Mouse (Mus musculus) hindbrain, embryonic 14.5 days (tissue): ENCODE data around the gene Calhm4. TPM values are rescaled to one million over a fixed set of nuclear protein-coding genes. Genes with fewer than 3 reads are reported as not detected.

Source experiments
- ATAC-seq: fragments of 200-750 bp; cut with Nextera tagmentation; 2 replicates; pipeline ENCODE4 v1.8.0; 2017; ENCODE audit warnings: moderate number of reproducible peaks, mild to moderate bottlenecking, moderate TSS enrichment, moderate library complexity; ENCODE audit not compliant: low FRiP score
- DNase-seq: peaks from one replicate; pipeline ENCODE4 v3.0.0-alpha.2; 2015; ENCODE audit warnings: low spot score
- H3K27ac ChIP-seq: fragments of 300-500 bp; sonication (generic); 2 replicates; pipeline ENCODE4 v1.5.1; 2014; ENCODE audit warnings: mild to moderate bottlenecking, moderate library complexity
- H3K27me3 ChIP-seq: fragments of 300-500 bp; sonication (generic); 2 replicates; pipeline ENCODE4 v1.6.1; 2014; ENCODE audit warnings: mild to moderate bottlenecking, low read length, mixed read lengths; ENCODE audit not compliant: control insufficient read depth, insufficient read depth
- H3K36me3 ChIP-seq: fragments of 300-500 bp; sonication (generic); replicated peaks from 2 replicates; pipeline ENCODE4 v1.6.1; 2014; ENCODE audit not compliant: control insufficient read depth, insufficient read depth
- H3K4me1 ChIP-seq: fragments of 300-500 bp; sonication (generic); replicated peaks from 2 replicates; pipeline ENCODE4 v1.6.1; 2014; ENCODE audit warnings: antibody characterized with exemption, low read length, mixed read lengths; ENCODE audit not compliant: control insufficient read depth, insufficient read depth
- H3K4me2 ChIP-seq: fragments of 300-500 bp; sonication (generic); replicated peaks from 2 replicates; pipeline ENCODE4 v1.6.1; 2014; ENCODE audit warnings: mild to moderate bottlenecking, moderate library complexity
- H3K4me3 ChIP-seq: fragments of 300-500 bp; sonication (generic); replicated peaks from 2 replicates; pipeline ENCODE4 v1.5.1; 2014; ENCODE audit warnings: mild to moderate bottlenecking, low read length
- H3K9ac ChIP-seq: fragments of 300-500 bp; sonication (generic); 2 replicates; pipeline ENCODE4 v1.6.1; 2014
- H3K9me3 ChIP-seq: fragments of 300-500 bp; sonication (generic); 2 replicates; pipeline ENCODE4 v1.6.1; 2016; ENCODE audit warnings: low read length; ENCODE audit not compliant: control insufficient read depth
- WGBS: fragments of 180-500 bp; shearing (Covaris S2); extraction: QIAGEN DNeasy Blood & Tissue Kit; methylation state at CpG from one replicate; pipeline ENCODE4 v1.1.7; 2014; 5-methylcytosine and 5-hydroxymethylcytosine counted together
- polyA plus RNA-seq: library from polyadenylated mRNA; unstranded; fragments of >200 nt; fragmentation: Nextera tagmentation; extraction: Ambion mirVana; gene quantifications from 2 replicates; pipeline ENCODE4 v1.2.1, GENCODE M21; 2014

Calhm4 gene
- not detected in 2 replicates for polyA plus RNA-seq

GRCm38 (mm10) chr10:34044210-34044609, at the start of gene Calhm4:
Calhm4 (minus strand) TSS chr10:34044310.
- Histone ChIP-seq H3K9ac (no peak within 1 kb of the TSS), H3K27ac (no peak within 1 kb of the TSS), H3K36me3 (no peaks in the 10 kb centered on the region), H3K4me2 (no peak within 1 kb of the TSS), H3K4me1 (no peaks in the 10 kb centered on the region), H3K4me3 (no peak within 1 kb of the TSS), H3K27me3 (no peaks in the 10 kb centered on the region), H3K9me3 (no peaks in the 10 kb centered on the region)
- ATAC-seq (no peak), DNase-seq (no peak)
- 92% methylated on average over 5 of the region's 5 CpGs for WGBS

GRCm38 (mm10) chr10:34091888-34092287, 47.8 kb upstream of the Calhm4 start:
- ATAC-seq (no peak), DNase-seq (no peak)
- Histone ChIP-seq H3K36me3 (no peaks in the 10 kb centered on the region), H3K4me3 (no peak overlapping the region), H3K9me3 (no peaks in the 10 kb centered on the region), H3K4me1 (no peaks in the 10 kb centered on the region), H3K9ac (no peak overlapping the region), H3K27ac (no peak overlapping the region), H3K4me2 (no peak overlapping the region), H3K27me3 (no peaks in the 10 kb centered on the region)
- 73% methylated on average over 5 of the region's 5 CpGs for WGBS

- Histone ChIP-seq H3K27me3 (no peaks in the 10 kb centered on the region), H3K27ac (no peak overlapping the region), H3K9ac (no peak overlapping the region), H3K4me1 (no peaks in the 10 kb centered on the region), H3K36me3 (no peaks in the 10 kb centered on the region), H3K4me2 (no peak overlapping the region), H3K9me3 (no peaks in the 10 kb centered on the region), H3K4me3 (no peak overlapping the region)
- 88% methylated on average over 1 of the region's 1 CpGs for WGBS
- DNase-seq (no peak), ATAC-seq (no peak)
These were observed 46.4 kb upstream of the Calhm4 start for GRCm38 (mm10) chr10:34090481-34090880.

- no peaks in the 10 kb centered on the region for H3K27me3 ChIP-seq
- no peaks in the 10 kb centered on the region for H3K4me1 ChIP-seq
- no peaks in the 10 kb centered on the region for H3K9me3 ChIP-seq
- DNase-seq (no peak), ATAC-seq (no peak)
- no peak overlapping the region for H3K4me2 ChIP-seq
- H3K9ac ChIP-seq = no peak overlapping the region
- no peaks in the 10 kb centered on the region for H3K36me3 ChIP-seq
- H3K27ac ChIP-seq = no peak overlapping the region
- 86% methylated on average over 3 of the region's 3 CpGs for WGBS
- H3K4me3 ChIP-seq = no peak overlapping the region
These were observed 45.4 kb upstream of the Calhm4 start for GRCm38 (mm10) chr10:34089517-34089916.

GRCm38 (mm10) chr10:34088515-34088914, 44.4 kb upstream of the Calhm4 start:
- no peak overlapping the region for H3K4me2 ChIP-seq
- no peaks in the 10 kb centered on the region for H3K4me1 ChIP-seq
- no peak overlapping the region for H3K4me3 ChIP-seq
- no peaks in the 10 kb centered on the region for H3K9me3 ChIP-seq
- no peak overlapping the region for H3K27ac ChIP-seq
- H3K9ac ChIP-seq = no peak overlapping the region
- DNase-seq (no peak), ATAC-seq (no peak)
- 94% methylated on average over 2 of the region's 2 CpGs for WGBS
- H3K36me3 ChIP-seq = no peaks in the 10 kb centered on the region
- H3K27me3 ChIP-seq = no peaks in the 10 kb centered on the region

GRCm38 (mm10) chr10:34086514-34086913, 42.4 kb upstream of the Calhm4 start:
- Histone ChIP-seq H3K27me3 (no peaks in the 10 kb centered on the region), H3K36me3 (no peaks in the 10 kb centered on the region), H3K4me1 (no peaks in the 10 kb centered on the region), H3K4me3 (no peak overlapping the region), H3K9me3 (no peaks in the 10 kb centered on the region), H3K27ac (no peak overlapping the region), H3K4me2 (no peak overlapping the region), H3K9ac (no peak overlapping the region)
- ATAC-seq = no peak
- no peak for DNase-seq
- WGBS = 95% methylated on average over 1 of the region's 1 CpGs

- DNase-seq (no peak), ATAC-seq (no peak)
- H3K27me3 ChIP-seq = no peaks in the 10 kb centered on the region
- WGBS = 91% methylated on average over 5 of the region's 5 CpGs
- H3K9ac ChIP-seq = no peak overlapping the region
- H3K4me3 ChIP-seq = no peak overlapping the region
- H3K36me3 ChIP-seq = no peaks in the 10 kb centered on the region
- H3K9me3 ChIP-seq = no peaks in the 10 kb centered on the region
- no peak overlapping the region for H3K27ac ChIP-seq
- no peaks in the 10 kb centered on the region for H3K4me1 ChIP-seq
- H3K4me2 ChIP-seq = no peak overlapping the region
These were observed 30.6 kb upstream of the Calhm4 start for GRCm38 (mm10) chr10:34074522-34075200.

GRCm38 (mm10) chr10:34071650-34072049, 27.5 kb upstream of the Calhm4 start:
- Histone ChIP-seq H3K36me3 (no peaks in the 10 kb centered on the region), H3K4me3 (no peak overlapping the region), H3K9me3 (no peaks in the 10 kb centered on the region), H3K4me1 (no peaks in the 10 kb centered on the region), H3K9ac (no peak overlapping the region), H3K27me3 (no peaks in the 10 kb centered on the region), H3K4me2 (no peak overlapping the region), H3K27ac (no peak overlapping the region)
- DNase-seq (no peak), ATAC-seq (no peak)
- 75% methylated on average over 2 of the region's 2 CpGs for WGBS

GRCm38 (mm10) chr10:34070999-34071492, 26.9 kb upstream of the Calhm4 start:
- no peak overlapping the region for H3K9ac ChIP-seq
- H3K27me3 ChIP-seq = no peaks in the 10 kb centered on the region
- no peak overlapping the region for H3K4me2 ChIP-seq
- WGBS = 63% methylated on average over 5 of the region's 5 CpGs
- no peak overlapping the region for H3K27ac ChIP-seq
- no peaks in the 10 kb centered on the region for H3K4me1 ChIP-seq
- no peak overlapping the region for H3K4me3 ChIP-seq
- no peak for DNase-seq
- H3K9me3 ChIP-seq = no peaks in the 10 kb centered on the region
- H3K36me3 ChIP-seq = no peaks in the 10 kb centered on the region
- no peak for ATAC-seq

- no peak overlapping the region for H3K4me2 ChIP-seq
- no peaks in the 10 kb centered on the region for H3K4me1 ChIP-seq
- ATAC-seq (no peak), DNase-seq (no peak)
- H3K27me3 ChIP-seq = no peaks in the 10 kb centered on the region
- H3K4me3 ChIP-seq = no peak overlapping the region
- H3K9me3 ChIP-seq = no peaks in the 10 kb centered on the region
- H3K36me3 ChIP-seq = no peaks in the 10 kb centered on the region
- no peak overlapping the region for H3K27ac ChIP-seq
- H3K9ac ChIP-seq = no peak overlapping the region
- WGBS = 69% methylated on average over 1 of the region's 1 CpGs
These were observed 25.5 kb upstream of the Calhm4 start for GRCm38 (mm10) chr10:34069606-34070005.
